Mouse (Mus musculus) brain, embryonic 14.5 days (tissue): ENCODE results near the gene Btg2.

ENCODE experiments used
- CTCF ChIP-seq: fragments of 200-500 bp; IDR thresholded peaks from 2 replicates; pipeline ENCODE4 v1.5.1; 2012; ENCODE audit warnings: inconsistent platforms, mild to moderate bottlenecking, moderate library complexity, borderline replicate concordance; ENCODE audit not compliant: insufficient read depth, insufficient read length; ENCODE audit errors: extremely low read depth
- POLR2A ChIP-seq: fragments of 200-500 bp; IDR thresholded peaks from 2 replicates; pipeline ENCODE4 v1.6.1; 2012; ENCODE audit warnings: mild to moderate bottlenecking, inconsistent platforms, borderline replicate concordance; ENCODE audit not compliant: poor library complexity, insufficient read depth, insufficient read length, severe bottlenecking; ENCODE audit errors: extremely low read depth

DNA sequence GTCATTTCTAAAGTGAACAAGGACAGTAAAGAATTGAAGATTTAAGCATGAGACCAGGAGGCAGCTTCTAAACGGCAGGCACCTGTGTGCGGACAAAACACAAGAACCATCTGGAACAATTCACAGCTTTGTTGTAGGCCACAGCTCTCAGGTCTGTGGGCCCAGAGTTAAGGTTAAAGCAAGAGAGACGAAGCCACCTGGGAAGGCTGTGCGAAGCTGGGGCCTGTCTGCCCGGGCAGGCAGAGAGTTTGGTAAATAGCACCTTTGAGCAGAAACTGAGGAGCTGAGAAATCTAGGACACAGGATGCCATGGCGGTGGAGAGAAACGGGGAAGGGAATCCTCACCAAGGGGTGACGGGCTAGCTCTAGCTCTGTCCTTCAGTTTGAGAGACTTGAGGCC, 3.4 kb downstream of the Btg2 start:
- TF ChIP-seq POLR2A = no peak
- no peak for TF ChIP-seq CTCF
